9 mouse cellular contexts compared by ENCODE assay signal in genomic region chr13:78193211-78193610, GRCm38 (mm10). TPM values are rescaled to one million over a fixed set of nuclear protein-coding genes. Genes with fewer than 3 reads are reported as not detected.
DNase-seq lines count a peak whose midpoint lies in the region; ATAC-seq lines count a peak whose summit lies in the region.
"Had no signal": no experiment of that assay in that cellular context is flagged by ENCODE, and none has a peak within 500 bp of the region (broad histone marks: within the 10 kb centered on the region; RNA-seq: fewer than 3 reads in every experiment).

No protein-coding gene starts in this region.

- no peaks in the 10 kb centered on the region for H3K27me3 ChIP-seq in neural tube, embryonic 11.5 days (ENCODE audit: control insufficient read depth, insufficient read depth, low read length)
- no peaks in the 10 kb centered on the region for H3K27me3 ChIP-seq in hindbrain, embryonic 15.5 days
- H3K27me3 ChIP-seq in stomach, embryonic 15.5 days (replicated peaks) = peaks cover 24% of the 10 kb centered on the region

- peak overlapping the region; percentile 60 for H3K27ac ChIP-seq in neural tube, embryonic 11.5 days (ENCODE audit: low read depth, low read length)
- H3K27ac ChIP-seq in hindbrain, embryonic 15.5 days (replicated peaks) = peak overlapping the region; percentile 92
- no peak overlapping the region for H3K27ac ChIP-seq in stomach, embryonic 15.5 days

- peaks cover 35% of the 10 kb centered on the region for H3K4me1 ChIP-seq in neural tube, embryonic 11.5 days (ENCODE audit: control insufficient read depth, insufficient read depth, low read length)
- peaks cover 43% of the 10 kb centered on the region for H3K4me1 ChIP-seq in hindbrain, embryonic 15.5 days (replicated peaks)
- H3K4me1 ChIP-seq in stomach, embryonic 15.5 days = 0 out of 2 replicates have a peak, but pooled peaks cover 4% of the 10 kb centered on the region

- DNase-seq in frontal cortex, postnatal 10 days (ENCODE audit: low spot score in 2 of 2) = no peak
- DNase-seq in neural tube, embryonic 11.5 days (ENCODE audit: low spot score) = peak; percentile 44
- no peak for DNase-seq in neural tube, embryonic 10.5 days (ENCODE audit: extremely low spot score, low spot score)
- no peak for DNase-seq in urinary bladder, postnatal 10 days (ENCODE audit: low spot score)
- DNase-seq in thymus, postnatal 0 days (ENCODE audit: low spot score) = no peak
- DNase-seq: lung, adult 2 months had no signal

- 7% methylated on average over 4 of the region's 4 CpGs for WGBS in neural tube, embryonic 11.5 days
- 30% methylated on average over 4 of the region's 4 CpGs for WGBS in hindbrain, embryonic 15.5 days
- 33% methylated on average over 4 of the region's 4 CpGs for WGBS in stomach, embryonic 15.5 days

- peak overlapping the region; percentile 98 for H3K4me3 ChIP-seq in neural tube, embryonic 11.5 days (ENCODE audit: low read depth, low read length)
- H3K4me3 ChIP-seq in hindbrain, embryonic 15.5 days = peak overlapping the region; percentile 96
- no peak overlapping the region for H3K4me3 ChIP-seq in stomach, embryonic 15.5 days (replicated peaks)

- H3K9ac ChIP-seq in neural tube, embryonic 11.5 days (ENCODE audit: low read length) = peak overlapping the region; percentile 61
- H3K9ac ChIP-seq in hindbrain, embryonic 15.5 days = peak overlapping the region; percentile 86
- H3K9ac ChIP-seq in stomach, embryonic 15.5 days = no peak overlapping the region

- no peaks in the 10 kb centered on the region for H3K9me3 ChIP-seq in neural tube, embryonic 11.5 days (ENCODE audit: control insufficient read depth, low read length)
- no peaks in the 10 kb centered on the region for H3K9me3 ChIP-seq in hindbrain, embryonic 15.5 days
- H3K9me3 ChIP-seq in stomach, embryonic 15.5 days = no peaks in the 10 kb centered on the region

- peak overlapping the region; percentile 99 for H3K4me2 ChIP-seq in neural tube, embryonic 11.5 days (ENCODE audit: low read depth)
- peak overlapping the region; percentile 74 for H3K4me2 ChIP-seq in hindbrain, embryonic 15.5 days
- peak overlapping the region; percentile 57; the same call in 1 of the 2 replicates for H3K4me2 ChIP-seq in stomach, embryonic 15.5 days

- peaks cover 8% of the 10 kb centered on the region; the same call in 1 of the 2 replicates for H3K36me3 ChIP-seq in neural tube, embryonic 11.5 days (ENCODE audit: control insufficient read depth, insufficient read depth, low read length)
- H3K36me3 ChIP-seq in hindbrain, embryonic 15.5 days = no peaks in the 10 kb centered on the region
- no peaks in the 10 kb centered on the region for H3K36me3 ChIP-seq in stomach, embryonic 15.5 days

- 0 out of 2 replicates have a peak, but pooled peaks have one; percentile 8 for ATAC-seq in frontal cortex, adult (ENCODE audit: low TSS enrichment)
- ATAC-seq in neural tube, embryonic 11.5 days (ENCODE audit: insufficient read depth, low FRiP score, low TSS enrichment) = no peak
- ATAC-seq in hindbrain, embryonic 15.5 days (ENCODE audit: low FRiP score, low read depth) = no peak
- ATAC-seq in stomach, embryonic 15.5 days (ENCODE audit: insufficient read depth, low FRiP score, low read depth) = no peak

RNA-seq across cellular contexts. Expression of gene Nr2f1, which starts 6.3 kb away (rescaled TPM):
- 61.2 and 62.9 TPM in 2 replicates for polyA plus RNA-seq in neural tube, embryonic 11.5 days (2014; fragmentation: Nextera tagmentation; extraction: Ambion mirVana)
- 51.8 and 57.4 TPM in 2 replicates for polyA plus RNA-seq in hindbrain, embryonic 15.5 days (2015; fragmentation: Nextera tagmentation; extraction: Ambion mirVana)
- polyA plus RNA-seq in stomach, embryonic 15.5 days (2015; fragmentation: Nextera tagmentation; extraction: Ambion mirVana) = 11.6 and 11.7 TPM in 2 replicates
- 1.1 and 1.5 TPM in 2 replicates for polyA plus RNA-seq in thymus, postnatal 0 days (2015; fragmentation: Nextera tagmentation; extraction: Ambion mirVana)
